Mouse (Mus musculus): ENCODE measurements at regions not wholly inside any gene's neighbourhood (a gene's known extent, or its start where the extent isn't known, plus 50 kb on each side); places are given as distances from the start of the nearest gene placed in this dataset.

DNA sequence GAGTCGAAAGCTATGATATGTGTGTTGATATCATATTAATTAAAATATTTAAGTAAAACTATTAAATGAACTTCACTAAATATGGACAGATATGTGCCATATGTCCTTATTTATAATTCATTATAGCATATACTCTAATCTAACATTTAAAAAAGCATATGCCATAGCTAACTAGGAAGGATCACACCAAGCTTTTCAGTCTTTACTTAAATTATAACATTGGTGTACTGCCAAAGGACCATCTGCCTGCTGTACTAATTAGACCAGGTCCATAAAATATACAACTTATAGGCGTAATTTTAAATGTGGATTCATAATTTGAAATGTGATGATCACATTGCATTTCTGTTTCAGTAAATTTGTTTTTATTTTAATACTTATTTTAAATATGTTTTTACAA lies 651.9 kb upstream of the Klhl1 start:
- H3ac ChIP-seq (ENCODE audit: control insufficient read depth, insufficient read length), result no peak overlapping the region
- no peaks in the 10 kb centered on the region for H3K36me3 ChIP-seq (ENCODE audit: control insufficient read depth, insufficient read depth)
- H3K4me3 ChIP-seq, result no peak overlapping the region
- no peak for TF ChIP-seq TCF3 (IDR thresholded peaks at IDR 0.05; ENCODE audit: insufficient read length, low read depth)
- no peak for TF ChIP-seq REST (IDR thresholded peaks at IDR 0.05; ENCODE audit: insufficient read depth, insufficient read length)
- TF ChIP-seq MAX (IDR thresholded peaks at IDR 0.05; ENCODE audit: low read depth), result no peak
- no peak for TF ChIP-seq MYOD1 (IDR thresholded peaks at IDR 0.05; ENCODE audit: control insufficient read depth in 1 of 3, insufficient read length in 2 of 3, low read depth in 2 of 3)
- TF ChIP-seq USF1 (IDR thresholded peaks at IDR 0.05; ENCODE audit: low read depth), result no peak
- TF ChIP-seq TCF12 (IDR thresholded peaks at IDR 0.05; ENCODE audit: insufficient read depth, poor library complexity, severe bottlenecking), result no peak
- no peak for TF ChIP-seq POLR2AphosphoS2 (IDR thresholded peaks at IDR 0.05; ENCODE audit: insufficient read length, low read depth)
- no peak for TF ChIP-seq SRF (IDR thresholded peaks at IDR 0.05; ENCODE audit: control insufficient read depth, insufficient read length, low read depth)
- no peak for TF ChIP-seq POLR2A (IDR thresholded peaks at IDR 0.05; ENCODE audit: insufficient read length, low read depth)
- no peak for TF ChIP-seq MYOG (IDR thresholded peaks at IDR 0.05; ENCODE audit: control insufficient read depth in 1 of 3, insufficient read depth in 1 of 3, insufficient read length in 2 of 3, low read depth in 2 of 3)
- TF ChIP-seq E2F4 (IDR thresholded peaks at IDR 0.05; ENCODE audit: insufficient read depth), result no peak
- no peak for TF ChIP-seq CEBPB (IDR thresholded peaks at IDR 0.05; ENCODE audit: insufficient read depth, poor library complexity, severe bottlenecking)
- no peaks in the 10 kb centered on the region for H3K27me3 ChIP-seq (ENCODE audit: control insufficient read depth, insufficient read depth, insufficient read length)
- no peak overlapping the region for H3K4me2 ChIP-seq (ENCODE audit: low read depth)
- H3K79me2 ChIP-seq (ENCODE audit: control insufficient read depth, insufficient read depth), result no peaks in the 10 kb centered on the region

DNA sequence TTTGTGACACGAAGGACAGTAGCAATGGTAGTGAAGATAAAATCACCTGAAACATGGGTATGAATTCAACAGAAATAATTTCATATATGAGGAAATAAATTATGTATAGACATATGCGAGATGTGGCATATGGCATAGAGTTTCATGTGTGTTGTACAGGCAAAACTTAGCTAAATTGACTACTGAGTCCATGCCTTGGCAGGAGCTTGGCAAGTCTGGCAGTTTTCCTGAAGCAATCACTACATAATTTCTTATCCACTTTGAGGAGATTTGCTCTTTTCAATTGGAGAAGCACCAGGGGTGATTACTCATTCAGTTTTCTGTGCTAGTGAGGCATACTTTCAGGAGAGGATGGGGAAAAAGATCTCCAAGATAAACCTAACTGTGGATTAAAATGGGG lies 646.9 kb upstream of the Klhl1 start:
- Histone ChIP-seq H3K4me3 (no peak overlapping the region), H3K4me2 (ENCODE audit: low read depth) (no peak overlapping the region), H3ac (ENCODE audit: control insufficient read depth, insufficient read length) (no peak overlapping the region), H3K36me3 (ENCODE audit: control insufficient read depth, insufficient read depth) (no peaks in the 10 kb centered on the region), H3K27me3 (ENCODE audit: control insufficient read depth, insufficient read depth, insufficient read length) (no peaks in the 10 kb centered on the region), H3K79me2 (ENCODE audit: control insufficient read depth, insufficient read depth) (no peaks in the 10 kb centered on the region)
- TF ChIP-seq POLR2A (IDR thresholded peaks at IDR 0.05; ENCODE audit: insufficient read length, low read depth) (no peak), USF1 (IDR thresholded peaks at IDR 0.05; ENCODE audit: low read depth) (no peak), REST (IDR thresholded peaks at IDR 0.05; ENCODE audit: insufficient read depth, insufficient read length) (no peak), MYOG (IDR thresholded peaks at IDR 0.05; ENCODE audit: control insufficient read depth in 1 of 3, insufficient read depth in 1 of 3, insufficient read length in 2 of 3, low read depth in 2 of 3) (no peak), MYOD1 (IDR thresholded peaks at IDR 0.05; ENCODE audit: control insufficient read depth in 1 of 3, insufficient read length in 2 of 3, low read depth in 2 of 3) (no peak), E2F4 (IDR thresholded peaks at IDR 0.05; ENCODE audit: insufficient read depth) (no peak), POLR2AphosphoS2 (IDR thresholded peaks at IDR 0.05; ENCODE audit: insufficient read length, low read depth) (no peak), TCF3 (IDR thresholded peaks at IDR 0.05; ENCODE audit: insufficient read length, low read depth) (no peak), MAX (IDR thresholded peaks at IDR 0.05; ENCODE audit: low read depth) (no peak), TCF12 (IDR thresholded peaks at IDR 0.05; ENCODE audit: insufficient read depth, poor library complexity, severe bottlenecking) (no peak), CEBPB (IDR thresholded peaks at IDR 0.05; ENCODE audit: insufficient read depth, poor library complexity, severe bottlenecking) (no peak)

DNA sequence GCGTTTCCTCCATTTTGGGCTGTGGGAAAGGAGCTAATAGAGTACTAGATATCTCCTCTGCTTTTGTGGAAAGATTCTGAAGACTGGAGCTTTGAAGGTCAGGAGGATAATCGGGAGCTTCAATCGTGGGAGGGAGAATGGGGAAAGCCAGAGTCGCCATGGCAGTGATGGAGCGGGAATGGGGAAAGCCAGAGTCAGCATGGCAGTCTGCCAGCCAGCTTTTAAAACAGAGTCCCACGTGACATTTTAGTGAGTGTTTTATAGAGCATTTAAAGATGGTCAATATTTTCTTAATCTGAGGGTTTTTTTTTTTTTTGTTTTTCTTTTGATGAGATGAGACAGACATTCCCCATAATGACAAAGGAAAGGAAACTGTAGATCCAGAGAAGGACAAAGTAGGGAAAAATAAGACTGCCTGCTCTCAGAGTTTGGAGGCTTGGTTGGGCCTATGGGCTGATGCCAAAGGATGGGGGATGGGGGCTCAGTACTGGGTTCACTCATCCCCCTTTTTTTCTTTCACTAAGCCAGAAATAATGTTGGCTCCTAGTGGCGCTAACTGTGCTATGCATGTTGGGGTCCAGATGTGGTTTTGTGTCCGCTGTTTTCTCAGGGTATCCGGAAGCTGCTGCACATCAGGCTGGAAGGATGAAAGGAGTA lies 630.2 kb upstream of the Klhl1 start:
- Histone ChIP-seq H3ac (ENCODE audit: control insufficient read depth, insufficient read length) (no peak overlapping the region), H3K36me3 (ENCODE audit: control insufficient read depth, insufficient read depth) (no peaks in the 10 kb centered on the region), H3K4me2 (ENCODE audit: low read depth) (no peak overlapping the region), H3K4me3 (no peak overlapping the region), H3K27me3 (ENCODE audit: control insufficient read depth, insufficient read depth, insufficient read length) (no peaks in the 10 kb centered on the region), H3K79me2 (ENCODE audit: control insufficient read depth, insufficient read depth) (no peaks in the 10 kb centered on the region)
- TF ChIP-seq MAX (IDR thresholded peaks at IDR 0.05; ENCODE audit: low read depth), result no peak
- no peak for TF ChIP-seq MYOG (IDR thresholded peaks at IDR 0.05; ENCODE audit: control insufficient read depth in 1 of 3, insufficient read depth in 1 of 3, insufficient read length in 2 of 3, low read depth in 2 of 3)
- TF ChIP-seq REST (IDR thresholded peaks at IDR 0.05; ENCODE audit: insufficient read depth, insufficient read length), result no peak
- no peak for TF ChIP-seq TCF12 (IDR thresholded peaks at IDR 0.05; ENCODE audit: insufficient read depth, poor library complexity, severe bottlenecking)

DNA sequence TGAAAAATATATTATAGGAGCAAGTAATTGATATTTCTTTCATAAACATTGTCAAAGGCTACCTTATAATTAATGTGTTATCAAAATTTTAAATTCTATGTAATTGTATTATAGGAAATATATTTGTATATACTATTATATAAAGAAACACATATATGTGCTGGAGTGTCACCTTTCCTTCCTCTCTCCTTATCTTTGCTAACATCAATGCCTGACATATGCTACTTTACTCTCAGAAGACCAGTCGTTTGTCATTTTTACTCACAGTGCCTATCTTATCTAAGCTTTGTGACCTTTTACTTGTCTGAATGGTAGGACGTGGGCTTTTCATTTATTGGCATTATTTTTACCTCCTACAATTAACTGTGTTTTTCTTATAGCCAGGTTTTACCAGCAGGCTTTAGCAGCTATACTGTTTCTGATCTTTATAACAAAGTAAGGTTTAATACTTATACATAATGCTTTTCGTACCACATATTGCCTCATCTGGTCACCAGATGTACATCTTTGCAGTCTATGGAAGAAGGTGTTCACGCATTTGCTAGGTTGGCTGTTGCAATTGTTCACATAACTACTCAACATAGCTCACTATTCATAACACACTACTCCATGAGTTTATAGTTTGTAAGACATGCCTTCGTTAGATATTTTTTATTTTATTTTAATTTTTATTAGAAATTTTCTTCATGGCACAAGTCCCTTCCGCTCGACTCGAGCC lies 597.2 kb upstream of the Klhl1 start:
- Histone ChIP-seq H3K36me3 (ENCODE audit: control insufficient read depth, insufficient read depth) (no peaks in the 10 kb centered on the region), H3K79me2 (ENCODE audit: control insufficient read depth, insufficient read depth) (no peaks in the 10 kb centered on the region), H3ac (ENCODE audit: control insufficient read depth, insufficient read length) (no peak overlapping the region), H3K27me3 (ENCODE audit: control insufficient read depth, insufficient read depth, insufficient read length) (no peaks in the 10 kb centered on the region), H3K4me2 (ENCODE audit: low read depth) (no peak overlapping the region), H3K4me3 (no peak overlapping the region)
- no peak for TF ChIP-seq CEBPB (IDR thresholded peaks at IDR 0.05; ENCODE audit: insufficient read depth, poor library complexity, severe bottlenecking)
- TF ChIP-seq USF1 (IDR thresholded peaks at IDR 0.05; ENCODE audit: low read depth), result no peak
- no peak for TF ChIP-seq POLR2A (IDR thresholded peaks at IDR 0.05; ENCODE audit: insufficient read length, low read depth)
- TF ChIP-seq REST (IDR thresholded peaks at IDR 0.05; ENCODE audit: insufficient read depth, insufficient read length), result no peak
- no peak for TF ChIP-seq E2F4 (IDR thresholded peaks at IDR 0.05; ENCODE audit: insufficient read depth)
- no peak for TF ChIP-seq TCF12 (IDR thresholded peaks at IDR 0.05; ENCODE audit: insufficient read depth, poor library complexity, severe bottlenecking)
- no peak for TF ChIP-seq MYOG (IDR thresholded peaks at IDR 0.05; ENCODE audit: control insufficient read depth in 1 of 3, insufficient read depth in 1 of 3, insufficient read length in 2 of 3, low read depth in 2 of 3)
- TF ChIP-seq MYOD1 (IDR thresholded peaks at IDR 0.05; ENCODE audit: control insufficient read depth in 1 of 3, insufficient read length in 2 of 3, low read depth in 2 of 3), result no peak
- no peak for TF ChIP-seq MAX (IDR thresholded peaks at IDR 0.05; ENCODE audit: low read depth)
- no peak for TF ChIP-seq POLR2AphosphoS2 (IDR thresholded peaks at IDR 0.05; ENCODE audit: insufficient read length, low read depth)
- TF ChIP-seq SRF (IDR thresholded peaks at IDR 0.05; ENCODE audit: control insufficient read depth, insufficient read length, low read depth), result no peak
- no peak for TF ChIP-seq TCF3 (IDR thresholded peaks at IDR 0.05; ENCODE audit: insufficient read length, low read depth)

Data from myocyte (in vitro differentiated cells).